Mouse (Mus musculus) B cell, adult 2 months (primary cell): Measurements from ENCODE around the gene Ifna15.
A peak's percentile ranks its signal among the peaks of the same experiment; 100 is the strongest.
"Not testable (repeated sequence)": the region's sequence is repeated elsewhere in the genome, so short reads cannot be mapped to it uniquely, and the experiment has no call there.

Experiments used
- DNase-seq, 2 experiments: peaks; one replicate each; pipeline ENCODE4 v3.0.0; 2022

Ifna15 gene

DNA sequence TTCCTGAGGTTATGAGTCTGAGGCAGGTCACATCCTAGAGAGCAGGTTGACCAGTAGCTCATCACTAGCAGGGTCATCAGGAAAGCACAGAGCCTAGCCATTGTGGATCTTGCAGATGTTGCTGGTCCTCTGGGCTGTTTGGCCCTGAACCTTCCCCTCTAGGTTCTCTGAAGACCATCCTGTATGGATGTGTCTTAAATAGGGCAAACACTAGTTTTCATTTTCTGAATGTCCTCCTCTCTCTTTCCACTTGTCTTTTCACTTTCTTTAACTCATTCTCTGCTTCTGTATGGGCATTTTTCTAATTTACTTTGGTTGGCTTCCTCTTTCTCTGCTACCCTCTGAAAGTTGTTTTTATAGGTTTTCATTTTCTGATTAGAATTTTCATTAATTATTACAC lies at the start of gene Ifna15:
TSS of gene Ifna15 (minus strand) at position 101 of the 400 bp plus-strand sequence.
- not testable (repeated sequence) for DNase-seq

DNA sequence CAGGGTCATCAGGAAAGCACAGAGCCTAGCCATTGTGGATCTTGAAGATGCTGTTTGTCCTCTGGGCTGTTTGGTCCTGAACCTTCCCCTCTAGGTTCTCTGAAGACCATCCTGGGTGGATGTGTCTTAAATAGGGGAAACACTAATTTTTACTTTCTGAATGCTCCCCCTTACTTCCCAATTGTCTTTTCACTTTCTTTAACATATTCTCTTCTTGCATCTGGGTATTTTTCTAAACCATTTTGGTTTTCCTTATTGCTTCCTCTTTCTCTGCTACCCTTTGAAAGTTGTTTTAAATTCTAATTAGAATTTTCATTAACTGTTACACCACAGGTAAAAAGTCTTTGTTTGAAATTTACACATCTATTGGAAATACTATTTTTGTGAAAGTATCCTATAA lies 45.2 kb upstream of the Ifna15 start, which contains the start of gene Ifna12:
TSS of gene Ifna12 (minus strand) at position 101 of the 400 bp plus-strand sequence.
- DNase-seq, result no peak

DNA sequence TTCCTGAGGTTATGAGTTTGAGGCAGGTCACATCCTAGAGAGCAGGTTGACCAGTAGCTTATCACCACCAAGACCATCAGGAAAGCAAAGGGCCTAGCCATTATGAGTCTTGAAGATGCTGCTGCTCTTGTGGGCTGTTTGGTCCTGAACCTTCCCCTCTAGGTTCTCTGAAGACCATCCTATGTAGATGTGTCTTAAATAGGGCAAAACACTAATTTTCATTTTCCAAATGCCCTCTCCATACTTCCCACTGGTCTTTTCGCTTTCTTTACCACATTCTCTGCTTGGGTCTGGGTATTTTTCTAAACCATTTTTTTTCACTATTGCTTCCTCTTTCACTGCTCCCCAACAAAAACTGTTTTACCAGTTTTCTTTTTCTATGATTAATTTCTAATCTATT lies 34.2 kb upstream of the Ifna15 start, which contains the start of gene Ifna9:
TSS of gene Ifna9 (minus strand) at position 101 of the 400 bp plus-strand sequence.
- DNase-seq, result no peak

DNA sequence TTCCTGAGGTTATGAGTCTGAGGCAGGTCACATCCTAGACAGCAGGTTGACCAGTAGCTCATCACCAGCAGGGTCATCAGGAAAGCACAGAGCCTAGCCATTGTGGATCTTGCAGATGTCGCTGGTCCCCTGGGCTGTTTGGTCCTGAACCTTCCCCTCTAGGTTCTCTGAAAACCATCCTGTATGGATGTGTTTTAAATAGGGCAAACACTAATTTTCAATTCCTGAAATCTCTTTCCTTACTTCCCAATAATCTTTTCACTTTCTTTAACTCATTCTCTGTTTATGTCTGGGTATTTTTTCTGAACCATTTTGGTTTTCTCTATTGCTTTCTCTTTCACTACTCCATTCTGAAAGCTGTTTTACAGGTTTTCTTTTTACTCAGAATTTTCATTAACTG lies 13.7 kb upstream of the Ifna15 start, which contains the start of gene Ifna14:
TSS of gene Ifna14 (minus strand) at position 101 of the 400 bp plus-strand sequence.
- DNase-seq, result no peak

DNA sequence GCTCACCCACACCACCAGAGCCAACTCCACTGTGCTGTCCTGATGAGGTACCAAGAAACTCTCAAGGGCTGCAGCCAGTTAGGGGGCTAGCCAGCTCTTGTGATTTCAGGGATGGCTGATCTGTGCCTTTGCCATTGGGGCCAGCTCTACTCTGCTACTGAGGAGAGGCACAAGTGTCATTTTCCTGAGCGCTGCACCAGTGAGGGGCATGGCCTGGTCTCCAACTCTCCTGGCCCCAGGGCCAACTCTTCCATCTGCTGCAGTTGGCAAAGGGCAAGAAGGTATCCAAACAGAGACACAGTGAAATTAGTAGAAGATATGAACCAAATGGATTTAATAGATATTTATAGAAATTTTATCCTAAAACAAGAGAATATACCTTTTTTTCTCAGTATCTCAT lies 3.7 kb upstream of the Ifna15 start:
- DNase-seq, result no peak

DNA sequence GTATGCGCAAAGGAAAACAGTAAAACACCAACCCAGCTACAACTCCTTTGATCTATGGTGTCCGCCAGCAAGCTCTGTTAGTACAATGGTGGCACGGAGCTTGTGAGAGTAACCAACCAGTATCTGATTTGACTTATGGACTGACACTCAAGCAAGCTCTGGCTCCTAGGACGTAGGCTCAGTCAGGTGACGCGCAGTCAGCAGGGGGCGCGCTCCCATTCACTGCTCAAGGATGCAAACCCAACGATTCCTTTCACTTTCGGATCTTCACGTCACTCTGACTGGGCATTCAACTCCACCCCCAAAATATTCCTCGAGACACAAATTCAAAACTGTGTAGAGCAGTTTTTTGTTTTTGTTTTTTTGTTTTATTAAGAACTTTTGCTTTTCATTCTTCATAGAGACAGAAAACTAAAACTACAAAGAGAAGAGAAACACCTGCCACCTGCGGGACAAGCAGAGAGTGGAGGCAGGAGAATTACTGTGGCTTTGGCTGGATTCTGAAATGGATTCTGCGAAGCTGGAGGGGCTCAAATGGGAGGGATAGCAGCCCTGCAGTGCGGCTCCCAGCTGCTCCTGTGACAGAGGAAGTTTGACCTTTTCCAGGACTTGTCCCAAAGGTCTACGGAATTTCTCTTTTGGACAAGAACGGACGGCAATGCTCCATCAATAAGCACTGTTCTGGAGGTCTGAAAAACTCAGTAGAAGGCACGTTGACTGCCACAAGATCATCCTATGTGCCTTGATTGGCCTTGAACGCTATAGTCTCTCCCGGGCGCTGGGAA lies 7.7 kb downstream of the Ifna15 start:
- DNase-seq, result peak; percentile 84 to 86

DNA sequence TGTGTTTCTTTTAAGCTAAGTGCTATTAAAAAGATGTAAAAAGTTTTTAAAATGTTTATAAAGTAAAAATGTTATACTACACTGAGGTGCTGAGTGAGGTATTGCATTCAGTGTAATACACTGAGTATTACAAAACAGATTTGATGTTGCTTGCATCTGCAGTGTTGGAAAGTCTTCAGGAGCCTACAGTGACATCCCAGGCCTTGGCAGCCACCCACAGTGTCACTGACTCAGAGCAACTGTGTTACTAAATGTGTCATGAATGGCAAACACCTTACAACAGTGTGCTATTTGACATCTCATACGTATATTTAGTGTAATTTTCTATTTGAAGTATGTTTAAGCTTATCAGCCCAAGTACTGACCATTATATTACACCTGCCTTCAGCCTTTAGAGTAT lies 10.1 kb downstream of the Ifna15 start:
- no peak for DNase-seq

DNA sequence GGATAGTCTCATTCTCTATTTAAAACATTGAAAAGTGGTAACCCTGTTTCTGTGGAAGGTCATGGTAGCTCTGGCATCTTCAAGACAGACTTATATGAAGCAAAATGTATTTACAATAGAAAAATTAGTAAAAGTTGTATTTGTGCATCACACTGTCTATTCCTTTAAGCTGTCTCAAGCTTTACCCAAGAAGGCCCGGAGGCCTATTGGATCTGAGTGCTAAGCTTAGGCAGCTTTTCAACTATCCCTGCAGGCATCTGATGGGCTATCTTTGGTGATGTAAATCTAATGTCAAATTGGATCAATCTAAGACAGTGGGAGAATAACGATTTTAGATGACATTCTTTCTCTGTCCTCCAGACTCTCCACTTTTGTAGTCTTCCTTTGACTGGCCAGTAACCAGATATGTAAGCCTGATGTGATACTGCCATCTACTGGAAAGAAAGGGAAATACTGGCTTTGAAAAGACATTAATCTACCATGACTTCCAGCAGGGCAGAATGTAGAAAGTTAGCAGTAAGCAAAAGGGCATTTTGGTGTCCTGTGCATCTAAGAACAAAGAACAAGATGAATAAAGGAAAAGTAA lies 14.3 kb downstream of the Ifna15 start:
- DNase-seq, result peak; percentile 25 to 31

DNA sequence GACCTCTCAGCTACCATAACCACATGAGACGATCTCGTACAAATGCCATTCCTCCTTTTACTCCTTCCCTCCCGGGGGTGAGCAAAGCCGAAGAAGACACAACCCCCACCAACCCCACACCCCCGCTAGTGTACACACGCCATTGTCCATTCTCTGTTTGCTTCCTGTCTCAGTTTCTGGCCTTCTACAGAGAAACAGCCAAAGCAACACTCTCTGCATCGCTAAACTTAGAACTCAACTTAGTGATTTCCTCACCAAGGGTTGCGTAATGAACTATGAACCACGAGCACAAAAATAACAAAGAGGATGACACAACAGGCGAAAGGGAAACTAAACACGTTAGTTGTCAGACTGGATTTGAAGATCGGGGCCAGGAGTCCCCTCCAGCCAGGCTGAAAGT lies 20.7 kb downstream of the Ifna15 start:
- no peak for DNase-seq

DNA sequence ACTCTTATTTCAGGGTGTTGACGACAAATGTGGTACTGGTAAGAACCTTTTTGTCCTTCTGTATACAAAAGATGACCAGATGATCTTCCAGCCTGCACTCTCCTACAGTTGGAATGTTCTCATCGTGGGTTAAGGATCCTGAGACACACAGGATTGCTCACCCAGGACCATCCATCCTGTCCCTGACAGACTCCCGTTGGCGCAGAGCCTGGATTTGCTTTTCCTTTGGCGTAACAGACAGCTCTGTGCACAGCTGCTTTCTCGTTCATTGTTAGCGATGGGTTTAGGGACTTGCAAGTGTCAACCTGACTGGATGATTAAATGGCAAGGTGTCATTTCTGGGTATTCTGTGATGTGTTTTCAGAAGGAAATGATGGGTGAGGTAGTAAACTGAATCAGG lies 21.4 kb downstream of the Ifna15 start:
- DNase-seq, result no peak

DNA sequence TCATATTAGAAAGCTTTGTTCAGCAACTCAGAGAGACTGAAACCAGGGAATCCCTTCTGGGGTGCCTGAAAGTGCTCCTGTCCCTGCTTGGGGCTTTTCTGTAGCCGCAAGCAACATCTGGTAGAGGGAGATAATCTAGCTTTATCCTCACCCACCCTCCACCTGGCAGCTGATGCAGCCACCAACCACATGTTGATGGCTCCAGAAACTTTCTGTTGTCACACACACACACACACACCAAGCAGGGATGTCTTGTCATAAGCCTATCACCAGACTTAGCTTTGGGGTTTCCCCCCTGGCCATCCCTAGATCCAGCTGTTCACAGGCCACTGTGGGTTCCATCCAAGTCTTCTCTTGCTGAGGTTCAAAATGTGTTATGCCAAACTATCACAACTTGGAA lies 22.3 kb downstream of the Ifna15 start:
- no peak for DNase-seq

DNA sequence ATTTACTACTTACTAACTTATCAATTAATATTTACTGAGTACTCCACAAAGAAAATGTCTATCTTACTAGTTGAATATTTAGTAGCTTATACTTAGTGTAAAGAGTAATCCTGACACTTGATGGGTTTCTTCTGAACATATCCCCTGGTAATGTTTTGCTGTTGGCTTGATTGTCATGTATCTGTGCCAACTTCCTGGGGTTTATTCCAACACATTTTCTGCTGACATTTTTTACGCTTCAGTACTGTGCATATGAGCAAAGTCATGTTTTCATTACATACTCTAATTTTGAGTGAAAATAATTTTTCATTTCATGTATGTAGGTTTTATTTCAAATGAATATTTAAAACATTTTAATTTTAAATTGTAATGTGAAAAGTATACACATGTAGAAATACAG lies 23.1 kb downstream of the Ifna15 start:
- no peak for DNase-seq

DNA sequence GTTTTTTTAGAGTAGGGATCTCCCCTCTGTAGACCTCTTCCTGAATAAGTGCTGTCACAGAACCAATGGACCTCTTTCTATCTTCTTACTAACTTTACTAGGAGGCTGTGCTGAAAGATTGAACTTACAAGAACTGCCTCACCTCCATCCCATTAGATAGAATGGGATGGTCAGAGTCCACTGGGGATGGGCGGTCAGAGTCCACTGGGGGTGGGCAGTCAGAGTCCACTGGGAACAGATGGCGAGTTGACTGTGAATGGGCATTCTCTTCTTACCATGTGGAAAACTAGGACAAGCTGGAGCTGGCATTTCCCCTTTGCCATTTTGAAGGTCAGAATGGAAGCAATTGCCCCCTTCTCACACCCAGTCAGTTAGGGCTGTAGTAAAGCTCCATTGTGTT lies 24.5 kb downstream of the Ifna15 start:
- DNase-seq, result no peak

DNA sequence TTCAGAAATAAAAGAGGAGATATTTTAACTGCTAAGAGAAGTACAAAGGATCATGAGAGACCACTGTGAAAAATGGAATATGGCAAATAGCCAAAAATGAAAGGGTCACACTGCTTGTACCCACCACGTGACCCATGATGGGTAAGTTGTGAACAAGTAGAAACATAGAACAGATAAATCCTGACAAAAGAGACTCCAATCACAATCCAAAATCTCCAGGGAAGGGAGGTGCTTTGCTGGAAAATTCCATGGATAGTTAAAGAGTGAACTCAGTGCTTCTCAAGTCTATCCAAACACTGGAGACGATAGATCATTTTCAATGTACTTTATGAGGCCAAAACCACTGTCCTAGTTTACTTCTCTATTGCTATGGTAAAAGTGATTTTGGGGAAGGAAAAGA lies 27.2 kb downstream of the Ifna15 start:
- DNase-seq, result no peak

DNA sequence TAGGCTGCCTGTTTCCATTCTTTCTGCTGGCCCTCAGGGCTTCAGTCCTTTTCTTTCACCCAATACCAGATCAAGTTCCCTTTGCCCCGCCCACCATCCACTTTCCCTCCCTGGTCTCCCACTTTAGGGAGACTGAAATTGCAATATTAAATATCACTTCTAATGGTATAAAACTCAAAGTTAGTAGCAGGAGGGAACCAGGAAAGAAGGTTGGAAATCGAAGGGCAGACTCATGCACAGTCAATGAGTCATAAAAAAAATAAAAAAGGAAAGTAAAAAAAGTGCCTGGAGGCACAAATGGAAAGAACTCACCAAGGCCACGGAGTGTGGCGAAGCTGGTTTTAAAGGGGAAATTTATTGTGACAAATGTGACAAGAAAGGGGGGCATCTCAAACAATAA lies 27.8 kb downstream of the Ifna15 start:
- DNase-seq, result no peak

DNA sequence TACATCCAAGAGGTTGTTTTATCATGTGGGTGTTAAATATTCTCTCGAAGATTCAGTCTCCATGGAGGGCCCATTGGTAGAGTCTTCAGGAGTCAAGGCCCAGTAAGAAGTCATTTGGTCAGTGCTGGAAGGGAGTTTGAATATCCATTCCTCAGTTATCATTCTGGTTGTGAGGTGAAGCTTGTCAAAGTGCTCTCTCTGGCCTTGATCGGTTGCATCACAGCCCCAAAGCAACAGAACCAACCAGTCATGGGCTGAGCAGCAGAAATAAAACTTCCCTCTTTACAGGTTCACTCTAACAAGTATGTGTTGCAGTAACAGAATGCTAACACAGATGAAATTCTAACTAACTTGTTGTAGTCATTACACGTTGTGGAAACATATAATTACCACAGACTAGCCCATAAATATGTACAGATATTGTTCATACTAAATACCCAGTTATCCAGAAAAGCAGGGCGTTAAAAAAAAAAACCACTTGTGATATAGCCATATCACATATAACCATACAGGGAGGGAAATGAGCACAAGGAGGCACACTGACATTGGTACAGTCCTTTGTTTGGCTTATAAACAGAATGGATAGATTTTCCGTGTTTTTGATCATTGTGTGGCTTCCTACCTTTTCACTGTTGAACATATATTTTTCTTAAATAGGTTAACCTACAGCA lies 31.5 kb downstream of the Ifna15 start:
- no peak for DNase-seq

DNA sequence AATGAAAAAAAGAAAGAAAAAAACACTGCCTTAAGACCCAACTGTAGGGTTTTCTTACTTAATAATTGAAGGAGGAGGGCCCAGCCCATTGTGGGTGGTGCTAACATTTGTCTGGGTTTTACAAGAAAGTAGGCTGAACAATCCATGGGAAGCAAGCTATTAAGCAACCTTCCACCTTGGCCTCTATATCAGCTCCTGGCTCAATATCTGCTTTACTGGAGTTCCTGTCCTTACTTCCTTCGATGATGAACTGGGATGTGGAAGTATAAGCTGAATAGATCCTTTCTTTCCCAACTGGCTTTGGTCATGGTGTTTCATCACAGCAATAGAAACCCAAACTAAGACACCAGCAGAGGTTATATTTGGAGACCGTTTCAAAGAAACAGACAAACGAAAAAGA lies 32.7 kb downstream of the Ifna15 start:
- no peak for DNase-seq

DNA sequence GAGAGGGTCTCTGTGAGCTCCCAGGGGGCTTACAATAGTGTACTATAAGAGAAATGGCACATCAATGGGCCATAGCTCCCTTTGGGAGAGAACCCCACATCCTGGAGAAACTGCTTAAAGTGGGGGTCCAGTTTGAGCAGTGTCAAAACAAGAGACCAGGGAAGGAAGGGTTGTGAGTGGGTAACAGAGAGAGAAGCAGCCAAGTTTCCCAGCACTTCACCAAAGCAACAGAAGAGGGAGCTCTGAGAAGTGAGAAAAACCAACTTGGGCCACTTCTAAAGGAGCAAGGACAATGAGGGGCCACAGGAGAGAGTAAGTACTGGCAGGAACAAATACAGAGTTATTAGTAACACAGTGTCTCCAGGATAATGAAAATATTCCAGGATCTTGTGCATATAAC lies 34.8 kb downstream of the Ifna15 start:
- DNase-seq, result no peak

DNA sequence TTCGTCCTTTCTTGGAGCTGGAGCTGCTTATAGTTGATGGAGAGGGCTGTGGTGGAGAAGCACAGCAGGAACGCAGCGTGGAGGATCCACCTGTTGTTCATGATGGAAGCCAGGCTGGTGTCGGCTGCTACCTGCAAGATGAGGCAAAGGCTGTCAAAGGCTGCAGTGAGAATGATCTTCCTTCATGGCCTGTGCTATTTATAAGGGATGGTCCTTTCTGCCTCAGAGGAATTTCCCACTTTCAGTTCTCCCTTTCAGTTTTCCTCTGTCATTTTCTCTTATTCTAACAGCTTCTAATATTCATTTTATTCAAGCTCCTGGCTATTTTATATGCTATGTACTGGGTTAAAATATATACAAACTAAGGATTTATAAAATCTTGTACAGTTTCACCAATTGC lies 35.4 kb downstream of the Ifna15 start, which contains the start of gene Ifnb1:
TSS of gene Ifnb1 (minus strand) at position 101 of the 400 bp plus-strand sequence.
- DNase-seq, result no peak

DNA sequence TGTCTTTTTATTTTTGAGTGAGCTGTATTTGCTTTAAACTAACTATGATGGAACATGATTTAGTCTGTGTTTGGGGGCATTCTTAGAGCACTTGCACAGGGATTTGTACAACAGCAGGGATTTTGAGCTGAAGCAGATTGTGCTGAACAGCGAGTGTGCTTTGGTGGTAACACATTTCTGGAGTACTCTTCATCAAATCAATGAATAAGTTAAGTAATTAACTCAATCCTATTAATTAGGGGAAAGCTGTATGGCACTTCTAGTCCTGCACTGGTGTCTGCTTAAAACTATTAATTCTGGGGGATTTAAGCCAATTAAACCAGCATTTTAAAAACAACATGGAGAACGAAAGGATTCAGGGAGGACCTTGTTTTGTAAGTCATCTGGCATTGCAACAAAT lies 40.1 kb downstream of the Ifna15 start:
- DNase-seq, result no peak

DNA sequence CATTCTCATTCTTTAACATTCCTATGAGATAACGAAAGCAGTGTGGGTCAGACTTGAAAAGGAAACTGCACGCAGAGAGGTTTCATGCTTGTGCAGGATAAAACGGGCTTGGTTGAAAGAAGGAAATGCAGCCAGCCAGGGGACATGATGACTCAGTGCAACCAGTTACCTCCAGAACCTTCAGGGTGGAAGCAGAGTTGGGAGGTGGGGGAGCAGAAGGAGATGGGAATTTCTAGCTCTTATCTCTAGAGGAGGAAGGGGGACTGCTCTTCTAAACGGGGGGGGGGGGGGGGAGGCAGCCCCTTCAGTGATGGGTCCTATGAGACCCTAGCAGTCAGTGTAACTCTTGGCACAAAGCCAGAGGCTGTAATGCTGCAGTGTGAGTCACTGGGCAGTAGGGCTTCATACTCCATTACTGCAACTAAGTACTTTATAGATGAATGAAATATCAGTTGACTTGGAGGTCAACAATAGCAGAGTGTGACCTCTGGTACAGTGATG lies 42.3 kb downstream of the Ifna15 start:
- no peak for DNase-seq

DNA sequence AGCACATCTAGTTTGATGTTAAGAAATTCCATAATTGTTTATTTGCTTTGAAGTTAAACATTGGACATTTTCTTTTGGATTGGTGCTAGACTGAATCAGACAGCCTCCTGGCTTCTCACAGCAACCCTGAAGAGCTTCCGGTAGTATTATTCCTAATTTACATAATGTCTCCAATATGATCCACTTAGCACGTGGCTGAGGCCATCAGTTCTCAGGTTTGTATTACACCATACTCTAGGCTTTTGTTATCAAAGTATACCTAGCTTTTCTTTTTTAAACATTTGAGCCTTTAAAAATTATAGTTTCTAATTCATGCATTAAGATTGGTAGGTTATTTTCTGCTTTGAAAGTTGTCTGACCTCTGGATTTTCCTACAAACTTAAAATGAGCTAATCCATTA lies 42.8 kb downstream of the Ifna15 start:
- no peak for DNase-seq

DNA sequence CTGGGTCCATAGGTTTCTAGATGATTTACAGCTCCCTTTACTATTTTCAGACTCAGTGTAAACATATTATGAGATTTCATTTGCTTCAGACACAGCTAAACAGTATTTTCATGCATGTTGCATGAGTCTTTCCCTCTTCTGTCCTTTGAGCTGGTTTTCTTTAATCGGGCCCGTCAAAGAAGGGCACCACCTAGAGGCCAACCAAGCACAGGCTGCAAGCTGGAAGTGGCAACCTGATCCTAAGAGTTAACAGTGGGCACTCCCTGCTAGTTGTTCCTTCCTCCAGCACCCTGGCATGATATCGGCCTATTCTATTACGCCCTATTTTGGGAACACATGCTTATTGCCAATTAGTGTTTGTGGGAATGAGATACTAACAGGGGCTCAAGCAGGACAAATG lies 43.6 kb downstream of the Ifna15 start:
- peak; percentile 50 to 51 for DNase-seq

DNA sequence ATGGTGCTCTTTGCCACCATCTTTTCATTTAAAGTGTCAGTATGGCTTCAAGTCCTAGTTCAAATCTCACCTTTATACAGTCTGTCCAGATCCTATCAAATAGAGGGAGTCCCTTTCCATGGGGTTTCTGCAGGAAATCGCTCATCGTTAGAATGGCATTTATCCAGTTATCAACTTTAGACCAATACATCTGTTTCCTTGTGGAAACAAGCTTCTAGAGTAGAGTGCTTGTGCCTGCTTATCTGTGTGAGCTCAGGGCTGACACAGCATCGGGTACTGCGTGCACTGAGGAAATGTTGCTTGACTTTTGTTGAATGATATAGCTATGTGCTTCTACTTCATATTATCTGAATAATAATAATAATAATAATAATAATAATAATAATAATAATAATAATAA lies 44.3 kb downstream of the Ifna15 start:
- no peak for DNase-seq
